Mouse (Mus musculus) ES-E14 (cell line): ENCODE data around the gene Grin2a.

Source experiments
- CHD2 ChIP-seq: IDR thresholded peaks from 2 replicates; pipeline ENCODE4 v1.6.1; 2014; ENCODE audit warnings: mild to moderate bottlenecking, low read depth, low read length, inconsistent platforms
- HCFC1 ChIP-seq: IDR thresholded peaks from 2 replicates; pipeline ENCODE4 v1.6.1; 2012; ENCODE audit warnings: low read length, inconsistent platforms, borderline replicate concordance; ENCODE audit not compliant: insufficient read depth
- ZC3H11A ChIP-seq: IDR thresholded peaks from 2 replicates; pipeline ENCODE4 v1.6.1; 2012; ENCODE audit warnings: low read depth, mild to moderate bottlenecking, inconsistent platforms, low read length, borderline replicate concordance

DNA sequence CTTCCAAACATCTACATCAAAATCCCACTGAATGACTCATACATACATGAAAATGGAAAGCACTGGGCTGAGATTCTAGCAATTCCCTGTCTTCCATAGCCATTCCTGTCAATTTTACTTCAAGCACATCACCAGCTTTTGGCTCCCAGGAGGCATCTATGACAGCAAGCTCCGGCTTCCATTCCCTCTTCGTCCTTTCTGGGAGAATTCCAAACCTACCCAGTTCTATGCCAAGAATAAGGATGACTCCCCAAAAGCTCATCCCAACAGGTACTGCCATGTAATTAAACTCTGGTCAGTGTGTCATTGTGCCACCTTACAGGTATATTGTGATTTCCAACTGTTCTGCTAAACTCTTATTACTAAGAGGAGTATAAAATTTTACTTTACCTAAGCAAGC lies 111.2 kb downstream of the Grin2a start:
- TF ChIP-seq HCFC1, result no peak
- TF ChIP-seq ZC3H11A, result no peak
- TF ChIP-seq CHD2, result no peak
